Mouse (Mus musculus) liver, embryonic 14.5 days (tissue): ENCODE measurements around the gene Ostf1. TPM values are rescaled to one million over a fixed set of nuclear protein-coding genes. Genes with fewer than 3 reads are reported as not detected.

Source experiments
- ATAC-seq: fragments of 200-750 bp; cut with Nextera tagmentation; 2 replicates; pipeline ENCODE4 v1.8.0; 2017; ENCODE audit warnings: moderate number of reproducible peaks, mild to moderate bottlenecking, moderate library complexity; ENCODE audit not compliant: insufficient read depth
- DNase-seq, 3 experiments: peaks; one replicate each; pipeline ENCODE4 v3.0.0-alpha.2; 2012 to 2013; ENCODE audit warnings: low read depth in 3 of 3, low spot score in 3 of 3
- H3K27ac ChIP-seq: fragments of 300-500 bp; sonication (generic); 2 replicates; pipeline ENCODE4 v1.5.1; 2014; ENCODE audit warnings: moderate library complexity, mild to moderate bottlenecking, control low read depth, inconsistent platforms
- H3K27me3 ChIP-seq: fragments of 300-500 bp; sonication (generic); 2 replicates; pipeline ENCODE4 v1.6.1; 2014; ENCODE audit warnings: mild to moderate bottlenecking, low read length, moderate library complexity; ENCODE audit not compliant: control insufficient read depth, insufficient read depth
- H3K36me3 ChIP-seq: fragments of 300-500 bp; sonication (generic); replicated peaks from 2 replicates; pipeline ENCODE4 v1.6.1; 2014; ENCODE audit warnings: low read depth; ENCODE audit not compliant: control insufficient read depth, insufficient read depth
- H3K4me1 ChIP-seq, 2 experiments: fragments of 200-500 bp in 1 of 2; fragments of 300-500 bp in 1 of 2; sonication (generic) in 1 of 2; replicated peaks; 2 replicates each; pipeline ENCODE4 v1.6.1; 2012 to 2014; ENCODE audit warnings: antibody characterized with exemption in 1 of 2, inconsistent platforms in 1 of 2, low read length in 1 of 2; ENCODE audit not compliant: control insufficient read depth in 2 of 2, insufficient read depth in 2 of 2
- H3K4me2 ChIP-seq: fragments of 300-500 bp; sonication (generic); 2 replicates; pipeline ENCODE4 v1.6.1; 2014; ENCODE audit warnings: low read depth, mild to moderate bottlenecking, control low read depth, moderate library complexity
- H3K4me3 ChIP-seq, 2 experiments: fragments of 200-500 bp in 1 of 2; fragments of 300-500 bp in 1 of 2; sonication (generic) in 1 of 2; 2 replicates each; pipeline ENCODE4 v1.5.1; 2012 to 2014; ENCODE audit warnings: low read depth in 2 of 2, low read length in 2 of 2, mild to moderate bottlenecking in 2 of 2, control low read depth in 1 of 2, inconsistent platforms in 1 of 2, moderate library complexity in 1 of 2; ENCODE audit not compliant: insufficient read depth in 1 of 2
- H3K9ac ChIP-seq: fragments of 300-500 bp; sonication (generic); replicated peaks from 2 replicates; pipeline ENCODE4 v1.6.1; 2014; ENCODE audit warnings: mild to moderate bottlenecking, control low read depth, moderate library complexity
- H3K9me3 ChIP-seq: fragments of 300-500 bp; sonication (generic); 2 replicates; pipeline ENCODE4 v1.6.1; 2016; ENCODE audit warnings: low read length, mixed read lengths; ENCODE audit not compliant: control insufficient read depth
- CTCF ChIP-seq: IDR thresholded peaks from 2 replicates; pipeline ENCODE4 v1.5.1; 2016; ENCODE audit warnings: antibody characterized with exemption, low read depth, control low read depth
- EP300 ChIP-seq: IDR thresholded peaks from 2 replicates; pipeline ENCODE4 v1.6.1; 2016; ENCODE audit warnings: antibody characterized with exemption, low read depth
- WGBS: fragments of 180-500 bp; shearing (Covaris S2); extraction: QIAGEN DNeasy Blood & Tissue Kit; methylation state at CpG from one replicate; pipeline ENCODE4 v1.1.7; 2014; ENCODE audit not compliant: insufficient replicate concordance; 5-methylcytosine and 5-hydroxymethylcytosine counted together
- polyA plus RNA-seq, 2 experiments: library from polyadenylated mRNA; depleted of rRNA in 1 of 2; stranded (reverse) in 1 of 2; unstranded in 1 of 2; fragments of >200 nt; fragmentation: Nextera tagmentation in 1 of 2; extraction: Ambion mirVana in 1 of 2; gene quantifications; 2 replicates each; pipeline versions ENCODE4 v1.2.1 to v1.2.3; 2012 to 2014

Gene Ostf1
- polyA plus RNA-seq, 2 experiments: 29.8 to 56.9 TPM

DNA sequence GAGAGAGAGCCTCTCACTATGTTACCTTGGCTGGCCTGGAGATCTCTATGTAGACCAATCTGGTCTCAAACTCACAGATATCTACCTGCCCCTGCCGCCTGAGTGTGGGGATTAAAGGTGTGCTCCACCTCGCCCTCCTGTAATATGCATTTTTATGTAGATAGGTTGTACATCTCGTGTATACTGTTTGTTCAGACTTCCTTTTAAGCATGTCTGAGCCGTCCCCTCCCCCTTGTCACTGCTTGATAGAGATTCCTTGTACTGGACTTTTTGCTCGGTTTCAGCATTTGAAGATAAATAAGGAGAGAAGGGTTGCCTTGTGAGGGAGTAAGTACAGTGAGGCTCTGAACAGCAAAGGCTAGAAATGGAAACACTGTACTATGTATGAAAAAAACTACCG, 21.4 kb upstream of the Ostf1 start:
- no peaks in the 10 kb centered on the region for H3K36me3 ChIP-seq
- ATAC-seq (no peak), DNase-seq (no peak)
- TF ChIP-seq EP300: no peak
- TF ChIP-seq CTCF: no peak
- H3K4me3 ChIP-seq: no peak overlapping the region
- H3K4me2 ChIP-seq: no peak overlapping the region
- no peaks in the 10 kb centered on the region for H3K27me3 ChIP-seq
- 39% methylated on average over 6 of the region's 6 CpGs for WGBS
- H3K9me3 ChIP-seq: no peaks in the 10 kb centered on the region
- peaks cover 26 to 36% of the 10 kb centered on the region in 2 experiments for H3K4me1 ChIP-seq
- no peak overlapping the region for H3K27ac ChIP-seq
- no peak overlapping the region; the same call in 1 of the 2 replicates for H3K9ac ChIP-seq

DNA sequence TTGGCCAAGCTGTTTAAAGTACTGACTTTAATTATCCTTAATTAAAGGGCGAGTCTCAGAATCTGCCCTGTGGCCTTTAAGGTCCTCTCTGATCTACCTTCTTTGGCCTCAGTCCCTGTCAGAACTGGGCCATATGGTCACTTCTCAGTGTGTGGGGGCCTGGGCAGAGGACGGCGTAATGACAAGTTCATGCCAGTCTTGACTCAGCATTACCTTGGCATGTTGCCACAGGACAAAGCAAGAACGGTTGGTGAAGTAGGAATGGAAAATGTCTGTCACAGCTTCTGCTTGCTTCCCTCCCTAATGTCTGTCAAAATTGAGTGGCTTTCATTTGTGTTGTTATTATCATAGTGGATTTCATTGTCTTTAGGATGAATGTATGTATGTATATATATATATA, 21.0 kb upstream of the Ostf1 start:
- TF ChIP-seq CTCF (no peak), EP300 (no peak)
- WGBS: 72% methylated on average over 4 of the region's 4 CpGs
- H3K4me2 ChIP-seq: no peak overlapping the region
- H3K9me3 ChIP-seq: no peaks in the 10 kb centered on the region
- H3K27ac ChIP-seq: no peak overlapping the region
- no peak for DNase-seq
- no peaks in the 10 kb centered on the region for H3K36me3 ChIP-seq
- no peak overlapping the region for H3K4me3 ChIP-seq
- H3K4me1 ChIP-seq: peaks cover 26 to 41% of the 10 kb centered on the region in 2 experiments
- ATAC-seq: no peak
- H3K9ac ChIP-seq: no peak overlapping the region
- no peaks in the 10 kb centered on the region for H3K27me3 ChIP-seq

DNA sequence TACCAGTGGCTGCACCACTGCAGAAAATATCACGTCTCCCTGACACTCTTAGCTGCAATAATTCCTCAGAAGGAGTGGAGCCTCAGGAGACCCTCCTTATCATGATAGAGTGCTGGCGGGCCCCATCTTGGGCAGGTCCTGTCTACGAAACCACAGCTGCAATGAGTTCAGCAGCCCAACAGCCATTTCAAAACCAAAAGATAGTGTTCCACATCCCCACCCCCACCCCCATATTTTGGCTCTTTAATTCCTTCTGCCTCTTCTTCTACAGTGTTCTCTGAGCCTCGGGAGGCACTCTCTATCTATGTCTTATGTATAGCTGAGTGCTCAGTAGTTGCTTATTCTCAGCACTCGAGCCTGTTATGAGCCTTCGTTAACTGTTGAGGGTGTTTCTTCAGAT, 18.9 kb upstream of the Ostf1 start:
- peak overlapping the region; percentile 50 for H3K4me2 ChIP-seq
- H3K36me3 ChIP-seq: no peaks in the 10 kb centered on the region
- H3K9me3 ChIP-seq: no peaks in the 10 kb centered on the region
- H3K4me3 ChIP-seq: no peak overlapping the region
- no peak for TF ChIP-seq EP300
- no peak for TF ChIP-seq CTCF
- DNase-seq: no peak
- peak overlapping the region; percentile 37; the same call in 1 of the 2 replicates for H3K9ac ChIP-seq
- H3K4me1 ChIP-seq: peaks cover 40 to 59% of the 10 kb centered on the region in 2 experiments
- 16% methylated on average over 6 of the region's 6 CpGs for WGBS
- peak; percentile 40; the same call in 1 of the 2 replicates for ATAC-seq
- no peaks in the 10 kb centered on the region for H3K27me3 ChIP-seq
- H3K27ac ChIP-seq: peak overlapping the region; percentile 63

DNA sequence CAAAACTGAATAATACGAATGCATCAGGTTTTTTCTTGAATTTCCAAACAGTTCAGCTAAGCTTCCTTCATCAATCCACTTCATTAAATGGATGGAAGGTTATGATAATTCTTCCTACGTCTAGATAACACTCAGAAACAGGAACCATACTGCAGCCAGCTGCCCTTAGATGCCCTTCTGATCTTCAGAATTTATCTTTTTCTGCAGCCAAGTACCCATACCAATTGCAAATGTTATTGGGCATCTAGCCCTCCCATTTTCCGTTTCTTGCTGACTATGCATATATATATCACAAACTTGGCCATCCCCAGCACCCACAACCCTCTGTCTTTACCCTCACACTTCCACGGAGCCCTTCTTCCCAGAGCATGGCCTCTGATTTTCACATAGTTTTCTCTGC, 18.3 kb upstream of the Ostf1 start:
- H3K36me3 ChIP-seq: no peaks in the 10 kb centered on the region
- DNase-seq: no peak
- H3K9me3 ChIP-seq: no peaks in the 10 kb centered on the region
- 24% methylated on average over 4 of the region's 4 CpGs for WGBS
- no peak overlapping the region; the same call in 1 of the 2 replicates for H3K9ac ChIP-seq
- no peak overlapping the region for H3K4me3 ChIP-seq
- peaks cover 45 to 61% of the 10 kb centered on the region in 2 experiments for H3K4me1 ChIP-seq
- no peak for ATAC-seq
- H3K4me2 ChIP-seq: peak overlapping the region; percentile 50
- no peak for TF ChIP-seq CTCF
- TF ChIP-seq EP300: no peak
- peak overlapping the region; percentile 63 for H3K27ac ChIP-seq
- no peaks in the 10 kb centered on the region for H3K27me3 ChIP-seq

DNA sequence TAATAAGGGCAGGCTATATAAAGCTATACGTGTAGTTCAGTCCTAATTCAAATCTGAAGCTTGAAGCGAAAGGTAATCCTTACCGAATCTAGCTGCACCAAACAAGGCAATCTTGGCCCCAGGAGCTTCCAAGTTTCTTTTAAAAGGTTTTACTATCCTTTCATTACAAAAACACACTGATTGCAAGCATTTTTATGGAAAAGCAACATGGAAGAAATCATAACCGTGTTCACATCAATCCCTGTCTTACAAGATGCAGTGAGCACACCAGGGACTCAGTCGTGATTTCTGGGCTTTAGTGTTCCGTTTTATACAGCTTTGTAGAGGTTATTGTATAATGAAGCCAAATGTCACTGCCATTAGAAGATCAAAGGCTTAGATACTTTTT, 16.9 kb upstream of the Ostf1 start:
- Histone ChIP-seq H3K27me3 (no peaks in the 10 kb centered on the region), H3K4me2 (no peak overlapping the region), H3K36me3 (no peaks in the 10 kb centered on the region), H3K4me1 (peaks cover 58 to 70% of the 10 kb centered on the region in 2 experiments), H3K9ac (no peak overlapping the region), H3K27ac (no peak overlapping the region), H3K9me3 (no peaks in the 10 kb centered on the region), H3K4me3 (no peak overlapping the region)
- no peak for TF ChIP-seq CTCF
- no peak for TF ChIP-seq EP300
- WGBS: 78% methylated on average over 6 of the region's 6 CpGs
- ATAC-seq: no peak
- DNase-seq: no peak
